Mouse (Mus musculus) kidney, adult 18-20 months (tissue): Measurements from ENCODE around the gene Ptpre.
"Not testable (repeated sequence)": the region's sequence is repeated elsewhere in the genome, so short reads cannot be mapped to it uniquely, and the experiment has no call there.

Experiments
- DNase-seq: peaks from one replicate; pipeline ENCODE4 v3.0.0; 2021

Ptpre gene

DNA sequence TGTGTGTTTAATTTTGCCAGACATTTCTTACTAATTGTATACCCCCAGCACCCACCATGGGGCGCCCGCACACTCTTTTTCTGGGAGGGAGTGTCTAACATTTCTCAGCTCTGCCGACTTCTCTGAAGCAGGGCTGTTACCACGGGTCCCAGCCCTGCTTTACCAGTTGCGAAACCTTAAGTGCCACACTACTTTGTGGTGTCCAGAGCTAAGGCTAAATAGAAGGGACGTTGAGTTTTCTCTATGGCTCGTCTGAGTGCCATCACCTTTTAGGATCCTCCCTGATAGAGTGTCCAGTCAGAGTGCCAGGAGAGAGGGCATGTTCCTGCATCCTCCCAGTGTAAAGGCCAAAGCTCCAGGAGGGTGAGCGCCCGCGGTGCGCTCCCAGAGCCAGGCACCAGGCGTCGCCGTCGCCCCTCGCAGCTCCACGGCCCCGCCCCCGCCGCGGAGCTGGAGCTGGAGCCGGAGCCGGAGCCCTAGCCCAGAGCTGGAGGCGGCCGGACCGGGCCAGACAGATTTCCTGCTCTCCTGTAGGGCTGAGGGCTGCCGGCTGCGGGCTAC lies at the start of gene Ptpre:
TSS of gene Ptpre (plus strand) at position 141 of the 561 bp plus-strand sequence.
- DNase-seq = peak; percentile 92

DNA sequence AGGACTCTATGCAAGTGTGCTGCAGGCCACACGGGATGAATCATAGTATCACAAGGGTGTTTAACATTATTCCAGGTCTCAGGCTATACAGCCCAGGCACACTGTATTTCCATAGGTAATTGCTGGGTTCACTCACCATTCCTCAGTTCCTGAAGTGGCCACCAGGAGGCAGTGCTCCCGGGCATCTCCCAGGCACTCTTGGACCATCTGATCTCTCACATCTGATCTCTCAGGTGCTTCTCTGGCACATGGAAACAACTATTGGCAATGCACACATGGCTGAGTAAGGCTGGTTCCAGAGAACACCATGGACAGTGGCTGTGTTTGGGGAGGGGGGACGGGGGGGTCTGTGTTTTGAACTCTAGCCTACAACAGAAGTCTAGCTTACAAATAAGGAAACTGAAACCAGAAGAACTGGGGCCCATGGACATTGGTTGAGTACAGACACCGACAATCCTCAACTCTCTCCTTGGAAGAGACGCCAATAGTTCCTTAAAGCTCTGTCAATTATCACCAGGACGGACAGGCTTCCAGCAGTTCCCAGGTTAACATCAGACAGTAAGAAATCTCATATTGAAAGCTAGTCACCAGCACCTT lies 49.0 kb upstream of the Ptpre start:
- DNase-seq = no peak

DNA sequence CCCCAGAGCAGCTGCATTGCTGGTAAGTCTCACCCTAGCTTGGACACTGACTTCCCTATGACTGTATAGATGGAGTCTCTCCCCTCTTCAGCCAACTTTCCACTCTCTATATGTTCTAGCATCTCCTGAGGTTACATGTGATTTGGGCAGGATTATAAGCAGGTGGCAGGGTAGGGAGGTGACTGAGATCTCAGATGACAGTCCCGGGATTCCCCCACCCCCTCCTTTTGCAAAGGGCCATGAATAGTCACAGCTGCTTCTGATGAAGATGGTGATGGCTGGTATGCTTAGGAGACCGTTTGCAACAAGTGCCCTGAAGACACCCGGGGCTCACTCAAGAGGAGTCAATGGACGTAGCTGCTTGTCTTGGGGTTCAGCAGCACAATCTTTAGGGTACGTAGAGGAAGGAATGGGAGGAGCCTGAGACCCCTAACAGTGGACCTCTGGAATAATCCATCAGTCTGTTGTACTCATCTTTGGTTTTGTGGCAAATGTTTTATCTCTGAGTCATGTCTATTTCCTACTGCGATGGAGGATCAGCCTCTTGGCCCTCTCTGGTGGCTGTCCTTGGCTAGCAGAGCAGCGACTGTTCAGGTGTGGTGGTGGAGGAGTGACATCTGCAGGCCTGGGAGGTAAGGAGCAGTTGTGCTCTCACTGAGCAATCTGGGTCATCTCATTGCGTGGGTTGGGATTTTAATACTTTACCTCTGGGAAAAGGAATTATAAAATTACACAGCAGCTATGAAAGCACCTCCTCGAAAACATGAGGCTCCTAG lies 47.4 kb upstream of the Ptpre start:
- no peak for DNase-seq

DNA sequence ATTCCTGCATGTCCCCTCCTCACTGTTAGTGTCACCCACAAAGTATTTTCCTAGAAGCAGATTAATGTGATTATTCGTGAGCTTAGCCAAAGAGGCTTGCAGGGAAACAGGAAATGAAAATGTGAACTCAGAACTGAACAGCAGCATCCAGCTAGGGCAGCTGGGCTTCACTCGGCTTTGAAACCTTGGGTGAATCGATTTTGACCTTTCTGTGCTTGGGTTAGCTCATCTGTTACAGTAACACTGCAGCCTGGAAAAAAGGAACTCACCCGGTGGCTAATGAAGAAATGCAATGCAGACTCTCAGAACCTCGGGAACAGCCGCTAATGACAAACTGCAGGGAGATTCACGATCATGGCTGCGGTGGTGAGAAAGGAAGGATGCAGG lies 46.8 kb upstream of the Ptpre start:
- no peak for DNase-seq

DNA sequence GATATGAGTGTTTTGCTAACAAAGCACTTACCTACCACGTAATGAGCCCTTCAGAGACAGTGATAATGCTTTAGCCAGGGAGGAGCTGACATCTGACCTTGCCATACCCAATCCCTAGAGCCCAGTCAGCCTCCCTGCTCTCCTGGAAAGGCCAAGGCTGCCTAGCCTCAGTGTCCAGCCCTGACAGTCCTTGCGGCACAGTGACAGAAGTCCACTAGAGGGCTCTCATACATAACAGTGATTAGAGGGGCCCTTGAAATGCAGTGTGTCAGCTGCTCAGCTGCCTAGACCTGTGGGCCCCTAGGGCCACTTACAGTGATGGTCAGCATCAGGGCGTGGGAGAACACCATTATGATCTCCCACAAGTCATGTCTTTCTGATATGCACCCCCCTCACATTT lies 42.0 kb upstream of the Ptpre start:
- no peak for DNase-seq

DNA sequence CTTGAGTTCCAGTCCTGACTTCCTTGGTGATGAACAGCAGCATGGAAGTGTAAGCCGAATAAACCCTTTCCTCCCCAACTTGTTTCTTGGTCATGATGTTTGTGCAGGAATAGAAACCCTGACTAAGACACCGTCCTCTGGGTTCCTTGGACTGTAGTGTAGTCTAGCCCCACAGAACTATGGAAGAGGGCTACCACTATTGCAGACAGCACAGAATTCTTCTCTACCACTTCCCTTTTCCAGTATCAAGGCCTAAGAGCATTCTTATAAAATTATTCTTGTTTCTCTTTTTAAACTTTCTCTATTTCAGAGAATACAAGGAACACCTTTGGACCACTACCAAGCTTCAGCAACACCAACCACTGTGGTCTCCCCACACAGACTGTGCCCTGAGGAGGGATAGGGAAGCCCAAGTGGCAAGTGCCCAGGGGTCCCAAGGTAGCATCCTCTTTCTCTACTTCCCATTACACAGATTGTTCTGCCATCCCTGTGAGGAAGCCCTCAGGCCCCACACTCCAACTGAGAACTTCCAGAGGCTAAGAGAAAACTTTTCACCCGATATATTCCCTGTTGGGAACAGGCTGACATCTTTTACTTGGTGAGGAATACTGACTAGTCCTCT lies 38.6 kb upstream of the Ptpre start:
- no peak for DNase-seq

DNA sequence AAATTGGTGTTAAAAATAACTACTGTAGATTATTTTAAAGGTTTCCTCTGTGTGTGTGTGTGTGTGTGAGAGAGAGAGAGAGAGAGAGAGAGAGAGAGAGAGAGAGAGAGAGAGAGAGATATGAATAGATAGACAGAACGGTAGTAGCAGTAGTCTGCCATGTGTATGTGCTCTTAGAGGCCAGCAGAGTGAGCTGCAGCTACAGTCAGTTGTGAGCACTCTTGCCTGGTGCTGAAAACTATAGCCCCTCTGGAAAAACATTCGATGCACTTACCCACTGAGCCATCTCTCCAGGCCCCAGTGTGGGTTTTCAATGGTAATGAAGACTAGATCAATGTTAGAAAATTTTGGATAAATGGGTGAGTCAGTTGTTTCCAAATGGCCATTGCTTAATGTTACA lies 37.9 kb upstream of the Ptpre start:
- DNase-seq = no peak

DNA sequence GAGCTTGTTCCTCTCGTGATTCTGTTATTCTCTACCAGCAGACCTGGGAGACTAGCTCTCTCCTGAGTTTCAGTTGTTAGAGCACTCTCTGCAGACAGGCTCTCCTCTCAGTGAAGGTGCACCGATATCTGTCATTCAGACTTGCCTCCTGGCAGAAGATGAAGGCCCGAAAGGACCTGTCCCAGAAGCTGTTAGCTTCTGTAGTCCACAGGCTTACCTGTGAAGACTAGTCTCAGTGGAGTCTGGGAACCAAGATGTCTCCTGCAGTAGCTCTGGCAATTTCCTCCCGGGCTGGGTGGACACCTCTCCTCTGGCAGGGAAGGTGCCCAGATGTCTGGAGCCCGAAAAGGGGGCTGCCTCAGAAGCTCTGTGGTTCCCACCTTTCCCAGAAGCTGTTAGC lies 30.8 kb upstream of the Ptpre start:
- not testable (repeated sequence) for DNase-seq

DNA sequence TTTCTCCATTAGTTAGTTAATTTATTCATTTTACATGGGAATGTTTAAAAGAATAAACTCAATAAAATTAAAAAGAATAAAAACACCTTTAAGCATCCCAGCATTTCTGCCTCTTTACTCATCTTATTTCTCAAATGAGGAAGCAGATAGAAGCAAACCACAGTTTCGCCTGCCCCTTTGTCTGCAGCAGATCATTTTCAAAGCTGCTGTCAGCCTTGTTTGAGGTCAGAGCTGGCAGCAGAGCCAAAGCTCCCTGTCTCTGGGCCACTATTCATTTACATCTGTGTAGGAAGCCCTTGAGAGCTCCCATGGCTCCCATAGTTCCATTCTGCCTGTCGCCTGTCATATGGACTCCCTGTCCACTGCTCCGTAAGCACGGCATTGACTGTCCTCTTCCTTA lies 28.7 kb upstream of the Ptpre start:
- DNase-seq = no peak

DNA sequence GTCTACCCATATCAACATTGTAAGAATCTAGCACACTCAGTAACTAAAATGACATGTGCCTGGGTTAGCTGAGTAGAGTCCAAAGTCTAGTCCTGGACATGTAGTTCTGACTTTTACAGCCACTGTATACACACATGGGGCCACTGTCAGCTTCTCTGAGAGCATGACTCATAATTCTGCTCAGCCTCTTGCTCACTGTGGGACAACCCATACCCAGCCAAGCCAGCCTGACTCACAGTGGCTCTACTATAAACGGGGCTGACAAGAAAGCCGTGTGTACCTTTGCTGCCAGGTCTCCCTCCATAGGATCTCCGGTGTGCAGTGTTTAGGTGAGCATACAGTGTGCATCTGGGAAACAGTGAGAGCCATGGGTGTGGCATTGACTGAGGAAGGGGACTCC lies 28.0 kb upstream of the Ptpre start:
- no peak for DNase-seq

DNA sequence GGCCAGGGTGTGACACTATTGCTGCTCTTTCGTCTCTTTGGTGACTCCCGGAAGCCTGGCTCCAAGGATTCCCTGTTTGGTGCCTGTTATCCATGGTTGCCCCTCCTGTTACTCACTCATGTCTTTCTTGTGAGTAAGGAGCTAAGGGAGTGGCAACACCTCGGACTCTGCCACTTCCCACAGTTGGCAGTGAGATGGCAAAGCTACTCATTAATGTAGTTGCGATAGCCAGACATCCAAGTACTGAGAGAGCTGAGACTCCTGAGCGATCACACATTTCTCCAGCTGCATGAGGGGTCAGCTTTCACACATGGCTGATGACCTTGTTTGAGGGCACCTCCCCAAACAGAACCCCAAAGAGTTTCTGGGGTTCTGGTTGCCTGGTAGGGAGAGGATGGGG lies 26.9 kb upstream of the Ptpre start:
- peak; percentile 43 for DNase-seq

DNA sequence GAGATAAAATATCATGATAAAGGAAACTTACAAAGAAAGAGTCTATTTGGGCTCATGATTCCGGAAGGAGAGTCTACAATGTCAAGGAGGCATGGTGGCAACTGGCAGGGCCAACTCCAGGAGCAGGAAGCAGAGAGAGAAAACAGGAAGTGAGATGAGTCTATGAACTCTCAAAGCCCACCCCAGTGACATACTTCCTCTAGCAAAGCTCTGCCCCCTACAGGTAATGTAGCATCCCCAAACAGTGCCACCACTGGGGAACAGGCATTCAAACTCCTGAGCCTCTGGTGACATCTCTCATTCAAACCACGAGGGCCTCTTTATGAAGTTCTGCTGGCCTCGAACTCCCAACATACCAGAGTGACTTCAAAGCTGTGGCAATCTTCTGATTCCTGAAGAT lies 25.6 kb upstream of the Ptpre start:
- DNase-seq = no peak

DNA sequence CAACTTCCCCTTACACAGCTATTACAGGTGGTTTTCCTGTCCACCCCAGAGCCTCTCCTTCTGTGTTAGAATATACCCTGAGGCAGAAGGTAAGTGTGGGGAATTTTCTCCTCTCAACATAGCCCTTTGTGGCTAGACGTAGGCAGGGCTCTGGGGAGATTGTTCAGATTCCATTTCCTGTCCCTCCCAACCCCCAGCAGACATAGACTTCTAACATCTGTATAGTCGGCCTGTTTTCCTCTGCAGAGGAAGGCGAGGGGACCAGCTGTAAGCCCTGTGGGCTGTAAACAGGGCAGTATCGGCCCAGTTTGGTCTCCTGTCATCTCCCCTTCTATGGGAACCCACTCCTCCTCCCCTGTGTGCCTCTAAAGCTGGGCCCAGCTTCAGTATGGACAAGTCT lies 20.1 kb upstream of the Ptpre start:
- DNase-seq = no peak

DNA sequence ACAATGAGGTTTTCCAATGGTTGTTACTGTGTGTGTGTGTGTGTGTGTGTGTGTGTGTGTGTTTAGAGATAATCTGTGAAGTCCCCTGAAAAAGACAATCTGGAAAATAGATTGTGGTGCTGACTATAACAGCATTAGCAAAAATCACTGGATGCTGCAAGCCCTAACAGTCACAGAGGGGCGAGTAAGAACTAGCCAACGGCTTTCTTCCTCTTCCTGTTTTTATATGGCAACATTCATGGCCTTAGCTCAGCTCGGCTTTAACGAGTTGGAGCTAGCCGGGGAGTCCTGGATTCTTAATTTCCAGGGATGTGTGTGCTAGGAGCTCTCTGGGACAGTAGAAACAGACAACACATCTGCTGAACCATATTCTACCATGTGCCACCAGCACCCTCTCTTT lies 17.0 kb upstream of the Ptpre start:
- no peak for DNase-seq

DNA sequence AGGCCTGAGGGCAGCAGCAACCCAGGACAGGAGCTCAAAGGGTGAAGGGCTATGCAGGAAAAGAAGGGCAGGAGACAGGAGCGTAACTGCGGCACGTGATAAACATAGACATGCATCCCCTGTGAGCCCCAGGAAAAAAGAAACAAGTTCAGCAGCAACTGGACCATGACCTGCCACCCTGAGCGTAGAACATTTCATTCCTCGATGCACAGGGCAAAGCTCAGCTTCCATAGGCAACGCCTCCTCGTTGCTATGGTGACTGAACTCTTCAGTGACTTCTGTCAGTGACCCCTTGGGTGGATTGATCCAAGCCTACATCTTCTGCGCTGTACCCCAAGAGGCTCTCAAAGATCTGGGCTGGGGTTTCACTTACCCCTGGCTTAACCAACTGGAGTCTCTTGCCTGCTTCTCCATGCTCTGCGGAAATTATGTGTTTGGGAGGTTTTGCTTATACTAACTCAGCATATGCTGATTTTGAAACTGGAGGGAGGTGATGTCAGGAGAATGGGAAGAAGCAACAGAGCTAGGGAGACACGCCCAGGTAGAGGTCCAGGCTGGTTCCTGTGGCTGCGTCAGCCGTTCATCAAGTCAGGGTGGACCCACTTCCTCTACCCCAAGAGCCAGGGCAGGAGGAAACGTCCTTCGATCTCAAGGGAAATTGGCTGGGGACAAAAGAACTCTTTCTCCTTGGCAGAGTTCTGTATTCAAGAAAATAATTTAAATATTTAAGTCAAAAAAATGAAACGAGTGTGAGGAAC lies 15.3 kb upstream of the Ptpre start:
- DNase-seq = peak; percentile 74

DNA sequence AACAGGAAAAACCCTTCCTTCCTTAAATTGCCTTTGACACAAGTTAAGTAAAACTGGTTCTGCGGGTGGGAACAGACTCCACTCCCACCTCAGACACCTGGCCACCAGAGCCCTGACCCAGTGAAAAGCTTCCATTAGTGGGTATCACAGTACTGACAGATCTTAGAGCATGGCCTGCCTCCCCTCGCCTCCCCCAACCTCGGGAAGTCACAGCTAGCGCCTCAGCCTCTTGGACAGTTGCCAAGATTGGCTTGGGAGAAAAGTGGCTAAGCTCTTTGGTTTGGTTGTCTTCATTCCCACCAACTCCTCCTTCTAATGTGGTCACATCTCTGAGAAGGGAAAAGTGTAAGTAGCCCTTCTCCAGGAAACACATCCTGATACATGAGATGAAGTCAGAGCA lies 13.3 kb upstream of the Ptpre start:
- DNase-seq = no peak

DNA sequence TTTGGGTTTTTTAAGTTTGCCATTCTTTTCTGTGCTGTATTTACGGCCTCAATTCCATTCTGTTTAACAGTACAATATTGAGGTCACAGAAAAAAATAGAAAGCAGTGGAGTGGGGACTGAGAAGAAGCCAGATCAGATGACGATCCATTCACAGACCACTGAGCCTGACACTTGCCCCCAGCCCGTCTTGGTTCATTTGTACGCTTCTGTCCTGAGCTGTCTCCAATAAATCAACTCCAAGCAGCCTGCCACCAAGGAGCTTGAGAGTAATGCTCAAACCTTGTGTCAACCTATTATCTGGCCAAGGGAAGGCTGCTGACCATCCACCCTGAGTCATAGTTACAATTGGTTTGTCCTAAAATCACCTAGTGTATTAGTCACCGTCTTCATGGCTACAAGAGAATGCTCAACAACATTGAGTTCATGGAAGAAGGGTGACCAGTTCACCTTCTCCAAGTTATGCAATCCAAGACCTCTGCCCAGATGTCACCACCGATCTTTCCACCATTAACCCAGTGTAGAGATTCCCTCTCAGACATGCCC lies 12.8 kb upstream of the Ptpre start:
- DNase-seq = no peak

DNA sequence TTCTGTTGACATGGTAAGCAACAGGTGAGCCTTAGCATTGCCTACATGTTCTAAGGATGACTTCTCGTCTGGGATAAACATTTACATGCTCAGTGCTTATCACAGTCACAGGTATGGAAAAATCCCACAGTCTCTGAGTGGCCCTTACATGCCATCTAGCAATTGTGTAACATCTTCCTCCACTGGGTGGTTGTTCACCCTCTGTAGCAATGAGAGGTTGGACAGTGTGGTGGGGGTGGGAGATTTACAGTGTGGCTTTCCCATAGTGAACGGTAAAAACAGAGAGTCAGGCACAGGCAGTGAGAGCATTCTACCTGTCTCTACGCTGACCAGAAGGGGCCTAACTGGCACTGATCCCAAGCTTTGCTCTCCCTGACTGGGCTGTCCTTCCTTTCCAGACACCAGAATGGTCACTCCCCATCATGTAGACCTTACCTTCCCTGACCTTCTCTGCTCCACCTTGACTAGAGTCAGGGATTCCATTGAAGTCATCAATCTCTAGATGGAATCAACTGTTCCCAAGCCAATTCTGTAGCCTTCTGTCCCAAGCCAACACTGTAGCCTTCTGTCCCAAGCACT lies 10.6 kb upstream of the Ptpre start:
- DNase-seq = no peak

DNA sequence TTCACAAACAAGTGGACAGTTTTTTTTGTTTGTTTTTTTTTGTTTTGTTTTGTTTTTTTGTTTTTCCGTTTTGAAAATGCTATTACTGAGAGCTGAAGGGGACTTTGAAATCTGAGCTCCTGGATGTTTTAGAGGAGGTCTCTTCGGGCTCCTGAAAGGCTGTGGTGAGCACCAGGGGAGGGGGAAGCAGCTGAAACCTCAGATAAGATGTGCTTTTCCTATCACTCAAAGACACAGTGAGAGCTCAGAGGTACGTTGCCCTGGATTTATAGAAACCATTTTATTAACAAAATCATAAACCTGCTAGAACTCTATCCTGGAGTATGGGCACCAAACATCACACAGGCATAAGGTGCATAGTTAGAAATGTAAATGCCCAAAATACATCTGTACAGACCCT lies 10.1 kb upstream of the Ptpre start:
- no peak for DNase-seq

DNA sequence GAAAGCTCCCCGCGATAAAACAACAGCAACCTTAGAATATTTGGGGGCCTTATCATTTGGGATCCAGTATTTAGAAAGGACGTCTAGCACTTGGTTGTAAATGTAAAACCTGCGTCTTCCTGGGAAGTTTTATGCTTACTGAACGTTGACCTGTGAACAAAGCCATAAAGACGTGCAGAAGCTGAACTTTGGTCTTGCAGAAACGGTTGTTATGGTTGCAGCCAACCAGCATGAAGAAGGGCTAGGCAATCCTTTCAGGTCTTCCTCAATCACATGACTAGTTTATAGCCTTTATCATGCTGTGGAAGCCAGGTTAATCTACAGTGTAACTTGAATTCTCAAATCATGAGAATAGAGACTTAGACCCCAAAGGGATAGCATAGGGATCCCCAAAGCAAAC lies 8.8 kb upstream of the Ptpre start, which contains the start of gene Clrn3:
TSS of gene Clrn3 (minus strand) at position 140 of the 400 bp plus-strand sequence.
- DNase-seq = peak; percentile 63

DNA sequence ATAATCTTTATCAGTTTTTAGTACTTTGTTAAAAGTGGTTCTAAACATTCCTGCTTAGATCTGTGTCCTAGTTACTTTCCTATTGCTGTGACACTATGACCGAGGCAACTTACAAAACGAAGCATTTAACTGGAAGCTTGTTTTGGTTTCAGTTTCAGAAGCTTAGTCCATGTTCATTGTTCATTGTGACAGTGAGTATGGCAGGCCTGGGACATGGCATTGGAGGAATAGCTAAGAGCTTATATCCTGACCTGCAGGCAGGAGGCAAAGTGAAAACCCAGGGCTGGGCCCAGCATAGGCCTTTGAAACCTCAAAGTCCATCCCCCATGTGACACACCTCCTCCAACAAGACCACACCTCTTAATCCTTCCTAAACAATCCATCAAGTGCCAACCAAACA lies 8.2 kb upstream of the Ptpre start:
- no peak for DNase-seq

DNA sequence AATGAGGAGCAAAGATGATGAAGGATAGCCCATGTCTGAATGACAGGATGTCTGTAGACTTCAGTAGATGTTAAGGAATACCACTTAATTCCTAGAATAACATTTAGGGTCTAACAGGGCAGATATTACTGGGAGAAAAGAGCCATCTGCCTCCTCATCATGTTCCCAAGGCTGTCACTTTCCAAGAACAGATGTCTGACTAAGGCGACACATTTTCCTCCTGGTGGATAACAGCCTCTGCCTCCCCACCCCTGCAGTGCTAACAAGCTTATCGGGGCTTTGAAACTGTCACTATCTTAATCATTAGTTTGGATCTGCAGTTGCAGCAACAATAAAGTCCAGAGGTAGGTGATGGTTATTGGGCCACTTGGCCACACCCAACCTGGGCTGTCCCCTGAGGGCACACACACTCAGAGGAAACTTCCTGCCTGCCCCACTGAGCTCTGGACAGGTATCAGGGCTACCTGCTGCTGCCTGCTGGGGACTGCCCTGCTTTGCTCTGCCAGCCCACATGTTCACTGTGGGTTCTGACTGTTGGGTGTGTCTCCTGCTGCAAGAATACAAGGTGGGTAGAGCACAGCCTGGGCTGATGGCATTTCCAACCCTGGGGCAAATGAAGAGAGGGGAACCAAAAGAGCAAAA lies 2.6 kb upstream of the Ptpre start:
- DNase-seq = no peak
